Mouse (Mus musculus) embryonic fibroblast, embryonic 13.5 days (primary cell): Measurements from ENCODE around the gene Ugt1a9. TPM values are rescaled to one million over a fixed set of nuclear protein-coding genes. Genes with fewer than 3 reads are reported as not detected.

Experiments
- H3K27ac ChIP-seq: 2 replicates; pipeline ENCODE4 v1.5.1; 2012; ENCODE audit warnings: low read length, control low read depth, inconsistent platforms; ENCODE audit not compliant: insufficient read depth
- H3K4me1 ChIP-seq: 2 replicates; pipeline ENCODE4 v1.6.1; 2011; ENCODE audit warnings: low read length; ENCODE audit not compliant: control insufficient read depth, insufficient read depth
- H3K4me3 ChIP-seq: 2 replicates; pipeline ENCODE4 v1.5.1; 2011; ENCODE audit warnings: mild to moderate bottlenecking, control low read depth, low read length; ENCODE audit not compliant: insufficient read depth
- CTCF ChIP-seq: IDR thresholded peaks from 2 replicates; pipeline ENCODE4 v1.5.1; 2011; ENCODE audit warnings: mild to moderate bottlenecking, control low read depth, low read length, moderate library complexity, borderline replicate concordance; ENCODE audit not compliant: insufficient read depth
- POLR2A ChIP-seq: IDR thresholded peaks from 2 replicates; pipeline ENCODE4 v1.6.1; 2011; ENCODE audit warnings: low read depth, mild to moderate bottlenecking, control low read depth, low read length, moderate library complexity
- polyA plus RNA-seq: library from polyadenylated mRNA; stranded (reverse); fragments of >200 nt; gene quantifications from 2 replicates; pipeline ENCODE4 v1.2.4, GENCODE M21; 2011; ENCODE audit warnings: low read depth; ENCODE audit not compliant: missing spikeins, insufficient read length

The Ugt1a9 gene
- polyA plus RNA-seq, 1 experiment: not detected

DNA sequence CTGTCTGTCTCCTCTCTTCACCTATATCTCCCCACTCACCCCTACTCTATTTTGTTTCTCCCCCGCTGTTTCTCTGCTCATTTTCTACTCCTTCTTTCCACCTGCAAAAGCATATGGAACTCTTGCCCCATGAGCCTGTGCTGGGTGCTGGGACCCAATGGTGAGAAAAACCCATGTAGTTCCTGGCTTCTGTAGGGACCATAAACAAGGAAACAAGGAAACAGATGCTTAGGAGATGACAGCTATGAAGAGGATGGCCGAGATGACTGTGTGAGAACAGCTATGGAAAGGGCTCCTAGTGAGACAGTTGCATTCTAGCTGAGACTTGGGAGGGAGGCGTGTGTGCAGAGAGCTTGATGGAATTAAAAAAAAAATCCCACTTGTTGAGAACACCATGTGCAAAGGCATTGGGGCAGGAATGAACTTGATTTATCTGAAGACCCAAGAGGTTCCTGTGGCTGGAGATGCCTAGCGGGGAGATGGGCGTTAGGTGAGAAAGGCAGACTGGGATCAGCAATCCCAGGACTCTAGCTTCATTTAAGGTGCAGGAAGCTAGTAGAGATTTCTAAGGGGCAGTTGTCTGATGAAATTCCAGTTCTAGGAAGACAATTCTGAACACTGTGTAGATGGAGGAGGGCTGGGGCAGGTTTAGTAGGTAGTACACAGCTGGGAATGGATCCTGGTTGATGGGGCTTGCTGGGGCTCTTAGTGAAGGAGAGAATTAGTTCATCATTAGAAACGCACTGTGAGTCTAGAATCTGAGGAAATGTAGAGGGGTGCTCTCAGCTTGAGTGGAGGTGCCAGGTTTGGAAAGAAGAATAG is 160.6 kb downstream of the Ugt1a9 start:
- H3K27ac ChIP-seq: no peak overlapping the region
- no peak overlapping the region for H3K4me3 ChIP-seq
- TF ChIP-seq CTCF (no peak), POLR2A (no peak)
- H3K4me1 ChIP-seq: no peaks in the 10 kb centered on the region

DNA sequence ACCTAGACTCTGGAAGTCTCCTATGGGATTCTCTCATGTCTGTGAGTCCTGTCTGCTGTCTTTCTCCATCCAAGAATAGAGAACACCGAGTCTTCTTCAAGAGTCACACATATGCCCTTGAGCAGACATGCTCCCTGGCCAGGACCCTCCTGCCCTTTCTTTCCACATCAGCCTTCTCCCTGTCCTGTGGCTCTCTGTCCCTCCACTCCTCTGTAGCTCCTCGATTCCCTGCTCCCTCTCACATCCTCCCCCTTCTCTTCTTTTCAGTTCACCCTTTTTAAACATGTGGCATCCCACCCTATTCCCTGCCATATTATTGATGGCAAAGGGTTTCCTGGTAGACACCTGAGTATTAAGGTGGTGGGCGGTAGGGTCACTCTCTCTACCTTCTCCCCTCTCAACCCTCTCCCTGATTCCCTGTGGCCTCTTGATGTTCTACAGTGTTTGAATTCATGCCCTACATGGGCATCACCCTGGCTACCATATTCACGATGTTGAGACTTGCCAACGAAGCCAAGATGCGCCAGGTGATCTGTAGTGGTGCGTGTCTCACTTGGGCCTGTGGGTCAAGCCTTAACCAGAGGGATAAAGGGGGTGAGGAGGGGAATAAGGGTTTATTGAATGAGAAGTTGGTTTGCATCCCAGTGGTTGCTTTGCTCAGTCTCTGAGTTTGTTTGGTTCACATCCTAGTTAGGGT is 161.4 kb downstream of the Ugt1a9 start:
- Histone ChIP-seq H3K27ac (no peak overlapping the region), H3K4me1 (no peaks in the 10 kb centered on the region), H3K4me3 (no peak overlapping the region)
- TF ChIP-seq POLR2A: no peak
- no peak for TF ChIP-seq CTCF

DNA sequence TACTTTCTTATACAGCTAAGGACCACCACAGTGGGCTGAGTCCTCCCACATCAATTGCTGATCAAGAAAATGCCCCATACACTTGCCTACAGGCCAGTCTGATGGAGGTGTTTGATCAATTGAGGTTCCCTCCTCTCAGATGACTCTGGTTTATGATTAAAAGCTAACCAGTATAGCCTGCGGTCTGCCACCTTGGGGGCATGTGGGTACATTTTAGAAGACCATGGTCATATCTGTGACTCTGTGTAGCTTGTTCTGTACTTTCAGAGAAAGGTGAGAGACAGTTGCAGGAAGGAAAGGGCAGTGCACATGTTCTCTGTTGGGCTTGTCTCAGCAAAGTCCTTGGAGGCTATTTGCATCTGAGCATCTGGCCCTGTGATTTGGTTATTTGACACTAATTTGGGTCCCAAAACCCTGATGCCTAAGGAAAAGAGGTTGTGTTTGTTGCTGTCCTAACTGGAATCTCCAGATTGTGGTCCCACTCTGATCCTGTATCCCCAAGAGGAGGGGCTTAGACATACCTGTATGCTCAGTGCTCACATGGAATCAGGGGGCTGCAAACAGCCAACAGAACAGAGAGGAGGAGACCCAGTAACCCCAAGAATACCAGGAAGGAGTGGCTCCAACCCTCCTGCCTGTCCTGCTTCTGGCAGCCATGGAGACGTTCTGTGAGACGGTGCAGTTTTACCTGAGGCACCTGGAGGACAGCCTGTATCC is 162.2 kb downstream of the Ugt1a9 start:
- Histone ChIP-seq H3K4me3 (no peak overlapping the region), H3K4me1 (no peaks in the 10 kb centered on the region), H3K27ac (no peak overlapping the region)
- TF ChIP-seq CTCF (no peak), POLR2A (no peak)

DNA sequence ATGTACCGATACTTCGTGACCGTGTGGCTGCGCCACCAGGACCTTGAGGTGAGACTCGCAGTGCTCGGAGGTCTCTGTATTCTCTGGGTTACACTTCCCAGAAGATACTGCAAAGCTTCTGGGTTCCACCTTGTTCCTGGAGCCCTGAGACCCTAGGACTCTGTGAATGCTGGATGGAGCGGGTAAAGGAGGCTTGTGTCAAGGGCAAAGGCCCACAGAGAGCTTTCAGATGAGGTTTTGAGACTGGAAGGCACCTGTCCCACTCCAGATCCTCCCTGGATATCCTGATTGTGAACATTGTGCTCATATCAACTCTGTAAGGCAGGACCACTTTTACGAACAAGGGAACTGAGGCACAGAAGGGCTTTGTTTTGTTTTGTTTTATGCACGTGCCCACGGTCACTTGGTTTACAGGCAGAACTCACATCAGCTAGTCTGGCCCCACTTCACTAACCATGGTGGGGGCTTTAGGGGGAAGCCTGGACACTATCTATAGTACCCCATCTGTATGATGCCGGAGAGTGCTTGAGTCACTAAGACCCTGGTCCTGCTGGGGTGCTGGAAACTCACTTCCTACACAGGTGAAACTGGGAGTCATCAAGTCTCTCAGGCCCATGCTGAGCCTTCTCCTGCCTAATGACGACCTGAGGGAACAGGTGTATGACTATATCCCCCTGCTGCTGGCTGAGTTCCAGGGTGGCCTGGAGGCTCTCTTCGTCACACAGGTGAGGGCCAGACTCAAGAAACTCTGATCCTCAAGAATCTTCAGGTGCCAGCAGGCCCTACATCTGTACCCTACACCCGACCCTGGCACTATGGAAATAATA is 163.0 kb downstream of the Ugt1a9 start:
- Histone ChIP-seq H3K4me1 (no peaks in the 10 kb centered on the region), H3K4me3 (no peak overlapping the region), H3K27ac (no peak overlapping the region)
- no peak for TF ChIP-seq CTCF
- no peak for TF ChIP-seq POLR2A

DNA sequence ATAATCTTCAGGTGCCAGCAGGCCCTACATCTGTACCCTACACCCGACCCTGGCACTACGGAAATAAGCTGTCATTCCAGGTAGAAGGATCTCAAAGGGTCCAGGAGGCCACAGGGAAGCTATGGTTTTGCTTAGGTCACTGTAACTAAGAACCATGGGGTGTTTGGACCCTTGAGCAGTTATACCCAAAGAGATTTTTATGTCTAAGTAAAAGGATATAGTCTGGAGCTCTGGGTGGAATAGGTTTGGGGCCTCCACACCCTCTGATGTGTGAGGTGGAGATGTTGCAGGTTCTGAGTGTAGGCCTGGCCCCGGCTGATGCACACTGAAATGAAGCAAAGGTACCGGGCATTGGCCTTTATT is 163.6 kb downstream of the Ugt1a9 start:
- no peak overlapping the region for H3K27ac ChIP-seq
- no peaks in the 10 kb centered on the region for H3K4me1 ChIP-seq
- no peak overlapping the region for H3K4me3 ChIP-seq
- TF ChIP-seq POLR2A (no peak), CTCF (no peak)

DNA sequence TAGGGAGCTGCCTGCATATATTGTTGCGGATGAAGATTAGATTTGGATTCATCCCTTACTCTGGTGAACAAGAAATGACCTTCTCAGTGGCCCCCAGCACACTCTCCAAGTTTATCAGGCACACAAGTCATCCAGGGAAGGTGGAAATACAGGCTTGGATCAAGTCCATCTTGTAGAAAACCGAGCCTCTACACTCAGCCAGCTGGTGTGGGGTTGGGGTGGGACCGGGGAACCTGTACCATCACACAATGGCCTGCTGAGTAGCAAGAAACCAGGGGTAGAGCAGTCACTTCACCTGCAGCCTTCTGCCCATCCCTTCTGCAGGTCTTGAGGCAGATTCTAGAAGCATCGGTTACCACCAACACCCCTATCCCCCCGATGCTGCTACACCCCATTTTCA is 164.0 kb downstream of the Ugt1a9 start:
- H3K27ac ChIP-seq: no peak overlapping the region
- TF ChIP-seq POLR2A (no peak), CTCF (no peak)
- no peak overlapping the region for H3K4me3 ChIP-seq
- H3K4me1 ChIP-seq: no peaks in the 10 kb centered on the region

DNA sequence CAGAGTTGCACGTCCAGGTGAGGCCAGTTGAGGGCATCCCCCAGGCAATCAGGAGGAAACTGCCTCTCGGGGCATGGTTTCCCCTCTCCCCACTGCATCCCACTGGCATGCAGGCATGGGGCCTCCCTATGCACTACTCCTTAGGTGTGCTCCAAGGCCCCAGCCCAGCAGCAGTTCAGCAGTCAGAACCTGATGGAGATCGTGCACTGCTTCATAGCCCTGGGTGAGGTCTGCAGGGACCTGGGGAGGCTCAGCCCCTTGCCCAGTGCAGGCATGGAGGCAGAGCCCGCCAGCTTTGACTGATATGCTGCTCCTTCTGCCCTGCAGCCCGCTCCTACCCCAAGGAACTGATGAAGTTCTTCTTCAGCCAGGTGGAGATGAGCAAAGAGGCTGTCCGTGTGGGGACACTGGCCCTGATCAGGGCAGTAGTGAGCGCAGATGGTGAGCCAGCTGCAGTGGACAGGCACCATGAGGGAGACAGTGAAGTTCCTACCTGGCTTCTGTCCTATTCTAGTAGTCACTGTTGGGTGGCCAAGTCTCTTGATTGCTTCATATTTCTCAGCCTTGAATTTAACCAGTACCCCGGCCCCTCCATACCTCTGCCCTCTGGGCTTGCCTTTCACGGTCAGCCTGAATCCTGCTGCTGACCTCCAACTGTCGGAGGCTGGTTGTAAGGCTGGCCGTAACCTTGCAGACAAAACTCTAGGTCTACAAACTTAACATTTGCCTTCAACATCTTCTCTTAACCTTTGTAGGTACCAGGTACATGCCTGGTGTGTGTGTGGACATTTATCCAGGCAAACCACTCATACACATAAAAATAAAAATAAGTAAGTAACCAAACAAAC is 164.7 kb downstream of the Ugt1a9 start:
- Histone ChIP-seq H3K27ac (no peak overlapping the region), H3K4me3 (no peak overlapping the region)
- TF ChIP-seq CTCF: no peak
- TF ChIP-seq POLR2A: no peak

DNA sequence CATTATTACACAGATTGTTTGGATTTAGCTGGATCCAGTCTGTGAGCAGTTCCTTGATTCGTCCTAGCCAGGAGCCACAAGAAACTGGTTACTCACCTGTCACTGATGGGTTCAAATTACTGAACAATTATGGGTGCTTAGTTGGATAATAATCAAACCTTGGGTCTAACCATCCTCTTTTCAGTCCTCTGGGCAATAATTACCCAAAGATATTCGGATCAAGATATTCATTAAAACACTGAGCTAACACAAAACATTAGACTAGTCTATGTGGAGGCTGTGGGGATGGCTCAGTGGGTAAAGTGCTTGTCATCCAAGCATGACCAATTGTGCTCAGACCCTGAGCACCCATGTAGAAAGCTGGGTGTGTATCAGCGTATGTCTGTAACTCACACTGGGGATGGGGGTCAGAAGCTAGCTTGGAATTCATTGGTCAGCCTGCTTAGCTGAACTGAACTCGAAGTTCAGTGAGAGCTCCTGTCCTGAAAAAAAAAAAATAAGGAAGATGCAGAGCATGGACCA is 165.4 kb downstream of the Ugt1a9 start:
- Histone ChIP-seq H3K4me1 (no peaks in the 10 kb centered on the region), H3K27ac (no peak overlapping the region), H3K4me3 (no peak overlapping the region)
- TF ChIP-seq CTCF: no peak
- no peak for TF ChIP-seq POLR2A

More for the DNA sequence above, 164.7 kb downstream of the Ugt1a9 start:
- H3K4me1 ChIP-seq: no peaks in the 10 kb centered on the region
